Comparison of ENCODE assay signal across 29 mouse cellular contexts in the genomic region with DNA sequence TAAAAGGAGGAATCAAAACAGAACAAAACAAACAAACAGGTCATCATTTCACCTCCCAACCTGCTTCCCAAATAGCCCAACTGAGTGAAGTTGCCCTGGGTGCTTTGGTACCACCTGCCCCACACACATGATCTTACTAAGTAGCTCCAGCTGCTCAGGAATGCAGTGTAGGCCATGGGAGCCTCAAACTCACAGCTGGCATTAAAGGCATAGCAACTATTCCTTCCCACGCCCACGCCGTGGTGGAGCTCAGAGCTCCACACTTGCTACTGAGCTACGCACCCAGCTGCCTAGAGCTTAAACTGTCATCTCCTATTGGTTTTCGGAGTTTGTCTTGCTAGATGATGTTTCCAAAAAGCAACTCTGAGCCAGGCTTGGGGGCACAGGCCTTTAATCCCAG. TPM values are rescaled to one million over a fixed set of nuclear protein-coding genes. Genes with fewer than 3 reads are reported as not detected.
A peak's percentile ranks its signal among the peaks of the same experiment; 100 is the strongest.
DNase-seq lines count a peak whose midpoint lies in the region; ATAC-seq and TF ChIP-seq lines count a peak whose summit lies in the region.
"Had no signal": no experiment of that assay in that cellular context is flagged by ENCODE, and none has a peak within 500 bp of the region (broad histone marks: within the 10 kb centered on the region; RNA-seq: fewer than 3 reads in every experiment).

No protein-coding gene starts in this region.

- H3K36me3 ChIP-seq in limb, embryonic 13.5 days: no peaks in the 10 kb centered on the region
- no peaks in the 10 kb centered on the region for H3K36me3 ChIP-seq in limb, embryonic 10.5 days
- no peaks in the 10 kb centered on the region for H3K36me3 ChIP-seq in myocyte (ENCODE audit: control insufficient read depth, insufficient read depth)
- H3K36me3 ChIP-seq: embryonic facial prominence, embryonic 12.5 days; embryonic facial prominence, embryonic 15.5 days; forebrain, embryonic 10.5 days; forebrain, embryonic 12.5 days; G1E had no signal

- H3K9ac ChIP-seq in limb, embryonic 13.5 days: no peak overlapping the region
- H3K9ac ChIP-seq: embryonic facial prominence, embryonic 12.5 days; embryonic facial prominence, embryonic 15.5 days; forebrain, embryonic 12.5 days had no signal

- H3K27ac ChIP-seq in limb, embryonic 13.5 days: no peak overlapping the region
- no peak overlapping the region for H3K27ac ChIP-seq in limb, embryonic 10.5 days
- H3K27ac ChIP-seq: embryonic facial prominence, embryonic 12.5 days; embryonic facial prominence, embryonic 15.5 days; forebrain, embryonic 10.5 days; forebrain, embryonic 12.5 days had no signal

- no peak overlapping the region for H3K4me2 ChIP-seq in limb, embryonic 13.5 days (replicated peaks)
- peak overlapping the region; percentile 7 for H3K4me2 ChIP-seq in myocyte (ENCODE audit: low read depth)
- H3K4me2 ChIP-seq: embryonic facial prominence, embryonic 12.5 days; embryonic facial prominence, embryonic 15.5 days; forebrain, embryonic 12.5 days had no signal

- TF ChIP-seq CTCF in lung, adult 2 months (IDR thresholded peaks at IDR 0.05; ENCODE audit: insufficient read depth, low read length): no peak

- H3K79me2 ChIP-seq in myocyte (ENCODE audit: control insufficient read depth, insufficient read depth): no peaks in the 10 kb centered on the region

- 71% methylated on average over 5 of the region's 5 CpGs for WGBS in limb, embryonic 13.5 days
- 94% methylated on average over 5 of the region's 5 CpGs for WGBS in limb, embryonic 10.5 days
- WGBS in lung, adult 2 months: 93% methylated on average over 5 of the region's 5 CpGs

- H3ac ChIP-seq in myocyte (ENCODE audit: control insufficient read depth, insufficient read length): no peak overlapping the region

- H3K4me3 ChIP-seq in limb, embryonic 13.5 days: no peak overlapping the region
- H3K4me3 ChIP-seq in limb, embryonic 10.5 days: no peak overlapping the region
- no peak overlapping the region for H3K4me3 ChIP-seq in myocyte
- H3K4me3 ChIP-seq in lung, adult 2 months (replicated peaks; ENCODE audit: extremely low read depth, low read depth, low read length): no peak overlapping the region
- H3K4me3 ChIP-seq: embryonic facial prominence, embryonic 12.5 days; embryonic facial prominence, embryonic 15.5 days; erythroblast, embryonic 14.5 days; forebrain, embryonic 10.5 days; forebrain, embryonic 12.5 days had no signal

- no peaks in the 10 kb centered on the region for H3K9me3 ChIP-seq in limb, embryonic 13.5 days
- H3K9me3 ChIP-seq in limb, embryonic 10.5 days (replicated peaks): no peaks in the 10 kb centered on the region
- H3K9me3 ChIP-seq: embryonic facial prominence, embryonic 12.5 days; embryonic facial prominence, embryonic 15.5 days; forebrain, embryonic 10.5 days; forebrain, embryonic 12.5 days had no signal

- DNase-seq in limb, embryonic 10.5 days (ENCODE audit: low spot score): no peak
- peak; percentile 46 for DNase-seq in brain, adult 2 months (ENCODE audit: low read depth, low spot score)
- DNase-seq in lung, adult 2 months: no peak
- DNase-seq: adrenal gland, adult 8-10 months; adrenal gland, postnatal 14 days; adrenal gland, postnatal 36 days; B cell, adult 2 months; cerebellum, adult 11 months; cerebellum, adult 18-20 months; cerebellum, adult 8-10 months; cerebellum, adult 9-11 months; cerebellum, postnatal 14 days; cerebellum, postnatal 36 days; embryo, embryonic 11 days had no signal

- peaks cover 6% of the 10 kb centered on the region for H3K27me3 ChIP-seq in limb, embryonic 13.5 days
- no peaks in the 10 kb centered on the region for H3K27me3 ChIP-seq in limb, embryonic 10.5 days (ENCODE audit: low read depth, poor library complexity, severe bottlenecking)
- no peaks in the 10 kb centered on the region for H3K27me3 ChIP-seq in myocyte (ENCODE audit: control insufficient read depth, insufficient read depth, insufficient read length)
- H3K27me3 ChIP-seq: CH12.LX; embryonic facial prominence, embryonic 12.5 days; embryonic facial prominence, embryonic 15.5 days; Patski had no signal

- peaks cover 13% of the 10 kb centered on the region for H3K4me1 ChIP-seq in limb, embryonic 13.5 days
- H3K4me1 ChIP-seq in limb, embryonic 10.5 days: peaks cover 22% of the 10 kb centered on the region
- no peaks in the 10 kb centered on the region for H3K4me1 ChIP-seq in lung, adult 2 months (ENCODE audit: control insufficient read depth, insufficient read depth, low read length)

- no peak for TF ChIP-seq POLR2A in myocyte (IDR thresholded peaks at IDR 0.05; ENCODE audit: insufficient read length, low read depth)
- TF ChIP-seq POLR2A in lung, adult 2 months (IDR thresholded peaks at IDR 0.05; ENCODE audit: borderline replicate concordance, extremely low read depth, low read depth, low read length): no peak

- 0 out of 2 replicates have a peak, but pooled peaks have one; percentile 29 for ATAC-seq in limb, embryonic 13.5 days (ENCODE audit: low FRiP score, low read depth)
- ATAC-seq in inflammation-experienced regulatory T-cells, adult 6 months: no peak
- ATAC-seq: activated CD4-positive, CD25-positive, alpha-beta regulatory T cell, adult 4 months; CD4-positive, CD25-positive, alpha-beta regulatory T cell, adult 4 months; forebrain, embryonic 14.5 days; forebrain, embryonic 16.5 days; Patski had no signal

TF ChIP-seq in myocyte, 11 proteins besides CTCF, POLR2A, EP300 and RAD21:
- TF ChIP-seq TCF12 (IDR thresholded peaks at IDR 0.05; ENCODE audit: insufficient read depth, poor library complexity, severe bottlenecking) (peak; percentile 82), MYOD1 (IDR thresholded peaks at IDR 0.05; ENCODE audit: control insufficient read depth in 1 of 3, insufficient read length in 2 of 3, low read depth in 2 of 3) (peak; percentile 7 to 97 (median 82)), SRF (IDR thresholded peaks at IDR 0.05; ENCODE audit: control insufficient read depth, insufficient read length, low read depth) (no peak), USF1 (IDR thresholded peaks at IDR 0.05; ENCODE audit: low read depth) (peak; percentile 6), MYOG (IDR thresholded peaks at IDR 0.05; ENCODE audit: control insufficient read depth in 1 of 3, insufficient read depth in 1 of 3, insufficient read length in 2 of 3, low read depth in 2 of 3) (peak; percentile 51 to 96 (median 84)), MAX (IDR thresholded peaks at IDR 0.05; ENCODE audit: low read depth) (no peak), TCF3 (IDR thresholded peaks at IDR 0.05; ENCODE audit: insufficient read length, low read depth) (peak; percentile 65), E2F4 (IDR thresholded peaks at IDR 0.05; ENCODE audit: insufficient read depth) (no peak), POLR2AphosphoS2 (IDR thresholded peaks at IDR 0.05; ENCODE audit: insufficient read length, low read depth) (no peak)

RNA-seq across cellular contexts. Expression of a gene that starts 5.0 kb away (rescaled TPM):
- 10.0 and 10.4 TPM in 2 replicates for polyA plus RNA-seq in limb, embryonic 13.5 days (2015; fragmentation: Nextera tagmentation; extraction: Ambion mirVana)
- 11.0 and 11.9 TPM in 2 replicates for polyA plus RNA-seq in limb, embryonic 10.5 days (2016; fragmentation: Nextera tagmentation; extraction: Ambion mirVana)
- 7.2 TPM for polyA plus RNA-seq in myocyte (2012; fragmentation: generic; extraction: Trizol)
- polyA plus RNA-seq in inflammation-experienced regulatory T-cells, adult 6 months (2017; shearing (Covaris generic)): 1 to 10 TPM; 2.2 to 4.3 (median 3.5) TPM
- polyA plus RNA-seq in lung, adult 2 months (2012; rRNA removed): 8.2 and 9.9 TPM in 2 replicates
